ENCODE assay signal across 17 mouse cellular contexts in genomic region chr19:3980917-3981316, GRCm38 (mm10). TPM values are rescaled to one million over a fixed set of nuclear protein-coding genes. Genes with fewer than 3 reads are reported as not detected.
"Had no signal": no experiment of that assay in that cellular context is flagged by ENCODE, and none has a peak within 500 bp of the region (broad histone marks: within the 10 kb centered on the region; RNA-seq: fewer than 3 reads in every experiment).

No protein-coding gene starts in this region.

- H3K27ac ChIP-seq: heart, embryonic 13.5 days; heart, embryonic 15.5 days; hindbrain, embryonic 12.5 days; hindbrain, embryonic 13.5 days; hindbrain, embryonic 14.5 days; hindbrain, embryonic 15.5 days; intestine, embryonic 15.5 days; kidney, embryonic 15.5 days; kidney, postnatal 0 days had no signal

- H3K36me3 ChIP-seq: heart, embryonic 12.5 days; heart, embryonic 13.5 days; heart, embryonic 15.5 days; hindbrain, embryonic 10.5 days; hindbrain, embryonic 12.5 days; hindbrain, embryonic 13.5 days; hindbrain, embryonic 15.5 days; intestine, embryonic 15.5 days; kidney, embryonic 15.5 days had no signal

- H3K4me3 ChIP-seq: heart, embryonic 12.5 days; heart, embryonic 13.5 days; heart, embryonic 15.5 days; hindbrain, embryonic 10.5 days; hindbrain, embryonic 12.5 days; hindbrain, embryonic 13.5 days; hindbrain, embryonic 15.5 days; intestine, embryonic 15.5 days; kidney, embryonic 15.5 days; layer of hippocampus, adult 2 months had no signal

- H3K9me3 ChIP-seq: heart, embryonic 12.5 days; heart, embryonic 13.5 days; heart, embryonic 15.5 days; hindbrain, embryonic 10.5 days; hindbrain, embryonic 12.5 days; hindbrain, embryonic 13.5 days; hindbrain, embryonic 15.5 days; intestine, embryonic 15.5 days; kidney, embryonic 15.5 days had no signal

- H3K27me3 ChIP-seq: heart, embryonic 12.5 days; hindbrain, embryonic 12.5 days; hindbrain, embryonic 13.5 days; hindbrain, embryonic 15.5 days; intestine, embryonic 15.5 days; kidney, embryonic 15.5 days had no signal

RNA-seq across cellular contexts. Expression of gene Aldh3b2, which starts 8.8 kb away (rescaled TPM):
- polyA plus RNA-seq: heart, embryonic 13.5 days; inflammation-experienced regulatory T-cells, adult 6 months had no signal

RNA-seq across cellular contexts. Expression of gene Tbx10, which starts 11.6 kb away (rescaled TPM):
- polyA plus RNA-seq: heart, embryonic 12.5 days; heart, embryonic 13.5 days; heart, embryonic 14.5 days; heart, embryonic 15.5 days; heart, embryonic 16.5 days; heart, postnatal 0 days; inflammation-experienced regulatory T-cells, adult 6 months; large intestine, adult 2 months had no signal
